Mouse (Mus musculus) ovary, adult 2 months (tissue): ENCODE measurements around the gene Olfr957. TPM values are rescaled to one million over a fixed set of nuclear protein-coding genes. Genes with fewer than 3 reads are reported as not detected.

Experiments
- polyA plus RNA-seq: library from polyadenylated mRNA; depleted of rRNA; stranded (reverse); fragments of >200 nt; gene quantifications from 2 replicates; pipeline ENCODE4 v1.2.3, GENCODE M21; 2012; rRNA removed

Gene Olfr957
- polyA plus RNA-seq: not detected in 2 replicates

GRCm38 (mm10) chr9:39515531-39515930 lies at the start of gene Olfr957:
Gene Olfr957 (minus strand): TSS chr9:39515809.

GRCm38 (mm10) chr9:39553946-39554345 lies 38.3 kb upstream of the Olfr957 start, which contains the start of gene Olfr958:
Gene Olfr958 (minus strand): TSS chr9:39554054.

GRCm38 (mm10) chr9:39493895-39494294 lies 21.7 kb downstream of the Olfr957 start, which contains the start of gene Olfr44:
Gene Olfr44 (minus strand): TSS chr9:39493995.

GRCm38 (mm10) chr9:39471844-39472243 lies 43.8 kb downstream of the Olfr957 start, which contains the start of gene Olfr955:
Gene Olfr955 (minus strand): TSS chr9:39471944.

Other genes with a start within 250 kb of the Olfr957 start
- not detected in 2 replicates for gene Olfr945, start 239.0 kb downstream of the Olfr957 start, polyA plus RNA-seq
- gene Olfr948, start 189.8 kb downstream of the Olfr957 start, polyA plus RNA-seq: not detected in 2 replicates
- gene Olfr951, start 128.4 kb downstream of the Olfr957 start, polyA plus RNA-seq: not detected in 2 replicates
- gene Olfr952, start 88.7 kb downstream of the Olfr957 start, polyA plus RNA-seq: not detected in 2 replicates
- not detected in 2 replicates for gene Olfr954, start 59.1 kb downstream of the Olfr957 start, polyA plus RNA-seq
- gene Olfr955, start 43.9 kb downstream of the Olfr957 start, polyA plus RNA-seq: not detected in 2 replicates
- not detected in 2 replicates for gene Olfr44, start 21.8 kb downstream of the Olfr957 start, polyA plus RNA-seq
- gene Olfr958, start 38.2 kb upstream of the Olfr957 start, polyA plus RNA-seq: not detected in 2 replicates
- gene Olfr959, start 59.8 kb upstream of the Olfr957 start, polyA plus RNA-seq: not detected in 2 replicates
- gene AW551984, start 88.6 kb upstream of the Olfr957 start, polyA plus RNA-seq: 2.6 and 7.9 TPM in 2 replicates
- not detected in 2 replicates for gene Olfr148, start 94.8 kb upstream of the Olfr957 start, polyA plus RNA-seq
- not detected in 2 replicates for gene Olfr960, start 105.6 kb upstream of the Olfr957 start, polyA plus RNA-seq
- gene Olfr961, start 129.3 kb upstream of the Olfr957 start, polyA plus RNA-seq: not detected in 2 replicates
- not detected in 2 replicates for gene Olfr963, start 151.4 kb upstream of the Olfr957 start, polyA plus RNA-seq
- gene Olfr149, start 191.3 kb upstream of the Olfr957 start, polyA plus RNA-seq: not detected in 2 replicates
- not detected in 2 replicates for gene Olfr965, start 195.5 kb upstream of the Olfr957 start, polyA plus RNA-seq
- not detected in 2 replicates for gene Olfr150, start 215.2 kb upstream of the Olfr957 start, polyA plus RNA-seq
- not detected in 2 replicates for gene Olfr967, start 230.4 kb upstream of the Olfr957 start, polyA plus RNA-seq